Mouse (Mus musculus) liver, embryonic 14.5 days (tissue): Measurements from ENCODE around the gene Rnf11. TPM values are rescaled to one million over a fixed set of nuclear protein-coding genes. Genes with fewer than 3 reads are reported as not detected.

Experiments
- ATAC-seq: fragments of 200-750 bp; cut with Nextera tagmentation; 2 replicates; pipeline ENCODE4 v1.8.0; 2017; ENCODE audit warnings: moderate number of reproducible peaks, mild to moderate bottlenecking, moderate library complexity; ENCODE audit not compliant: insufficient read depth
- DNase-seq, 3 experiments: peaks; one replicate each; pipeline ENCODE4 v3.0.0-alpha.2; 2012 to 2013; ENCODE audit warnings: low read depth in 3 of 3, low spot score in 3 of 3
- H3K27ac ChIP-seq: fragments of 300-500 bp; sonication (generic); 2 replicates; pipeline ENCODE4 v1.5.1; 2014; ENCODE audit warnings: moderate library complexity, mild to moderate bottlenecking, control low read depth, inconsistent platforms
- H3K27me3 ChIP-seq: fragments of 300-500 bp; sonication (generic); 2 replicates; pipeline ENCODE4 v1.6.1; 2014; ENCODE audit warnings: mild to moderate bottlenecking, low read length, moderate library complexity; ENCODE audit not compliant: control insufficient read depth, insufficient read depth
- H3K36me3 ChIP-seq: fragments of 300-500 bp; sonication (generic); replicated peaks from 2 replicates; pipeline ENCODE4 v1.6.1; 2014; ENCODE audit warnings: low read depth; ENCODE audit not compliant: control insufficient read depth, insufficient read depth
- H3K4me1 ChIP-seq, 2 experiments: fragments of 200-500 bp in 1 of 2; fragments of 300-500 bp in 1 of 2; sonication (generic) in 1 of 2; replicated peaks; 2 replicates each; pipeline ENCODE4 v1.6.1; 2012 to 2014; ENCODE audit warnings: antibody characterized with exemption in 1 of 2, inconsistent platforms in 1 of 2, low read length in 1 of 2; ENCODE audit not compliant: control insufficient read depth in 2 of 2, insufficient read depth in 2 of 2
- H3K4me2 ChIP-seq: fragments of 300-500 bp; sonication (generic); 2 replicates; pipeline ENCODE4 v1.6.1; 2014; ENCODE audit warnings: low read depth, mild to moderate bottlenecking, control low read depth, moderate library complexity
- H3K4me3 ChIP-seq, 2 experiments: fragments of 200-500 bp in 1 of 2; fragments of 300-500 bp in 1 of 2; sonication (generic) in 1 of 2; 2 replicates each; pipeline ENCODE4 v1.5.1; 2012 to 2014; ENCODE audit warnings: low read depth in 2 of 2, low read length in 2 of 2, mild to moderate bottlenecking in 2 of 2, control low read depth in 1 of 2, inconsistent platforms in 1 of 2, moderate library complexity in 1 of 2; ENCODE audit not compliant: insufficient read depth in 1 of 2
- H3K9ac ChIP-seq: fragments of 300-500 bp; sonication (generic); replicated peaks from 2 replicates; pipeline ENCODE4 v1.6.1; 2014; ENCODE audit warnings: mild to moderate bottlenecking, control low read depth, moderate library complexity
- H3K9me3 ChIP-seq: fragments of 300-500 bp; sonication (generic); 2 replicates; pipeline ENCODE4 v1.6.1; 2016; ENCODE audit warnings: low read length, mixed read lengths; ENCODE audit not compliant: control insufficient read depth
- CTCF ChIP-seq: IDR thresholded peaks from 2 replicates; pipeline ENCODE4 v1.5.1; 2016; ENCODE audit warnings: antibody characterized with exemption, low read depth, control low read depth
- EP300 ChIP-seq: IDR thresholded peaks from 2 replicates; pipeline ENCODE4 v1.6.1; 2016; ENCODE audit warnings: antibody characterized with exemption, low read depth
- WGBS: fragments of 180-500 bp; shearing (Covaris S2); extraction: QIAGEN DNeasy Blood & Tissue Kit; methylation state at CpG from one replicate; pipeline ENCODE4 v1.1.7; 2014; ENCODE audit not compliant: insufficient replicate concordance; 5-methylcytosine and 5-hydroxymethylcytosine counted together
- polyA plus RNA-seq, 2 experiments: library from polyadenylated mRNA; depleted of rRNA in 1 of 2; stranded (reverse) in 1 of 2; unstranded in 1 of 2; fragments of >200 nt; fragmentation: Nextera tagmentation in 1 of 2; extraction: Ambion mirVana in 1 of 2; gene quantifications; 2 replicates each; pipeline versions ENCODE4 v1.2.1 to v1.2.3; 2012 to 2014

Gene Rnf11
- polyA plus RNA-seq, 2 experiments = 22.2 to 39.1 TPM

- peaks cover 66% of the 10 kb centered on the region in 2 experiments for H3K4me1 ChIP-seq
- H3K27me3 ChIP-seq = no peaks in the 10 kb centered on the region
- DNase-seq (no peak), ATAC-seq (no peak)
- WGBS = 80% methylated on average over 5 of the region's 5 CpGs
- no peaks in the 10 kb centered on the region for H3K9me3 ChIP-seq
- H3K4me3 ChIP-seq = peak overlapping the region; percentile 48 to 53; a peak in 3 of 4 replicates
- H3K4me2 ChIP-seq = peak overlapping the region; percentile 97
- TF ChIP-seq EP300 (no peak), CTCF (no peak)
- H3K9ac ChIP-seq = peak overlapping the region; percentile 92
- H3K27ac ChIP-seq = peak overlapping the region; percentile 97
- H3K36me3 ChIP-seq = no peaks in the 10 kb centered on the region; the same call in 1 of the 2 replicates
These were observed 72.3 kb downstream of the Rnf11 start for GRCm38 (mm10) chr4:109412233-109412632.

GRCm38 (mm10) chr4:109411377-109411967 lies 73.1 kb downstream of the Rnf11 start:
- peak overlapping the region; percentile 97 for H3K4me2 ChIP-seq
- 16% methylated on average over 6 of the region's 6 CpGs for WGBS
- H3K9me3 ChIP-seq = no peaks in the 10 kb centered on the region
- no peaks in the 10 kb centered on the region; the same call in 1 of the 2 replicates for H3K36me3 ChIP-seq
- DNase-seq (peak; percentile 55 to 65 (median 62)), ATAC-seq (peak; percentile 66)
- peak overlapping the region; percentile 92 for H3K9ac ChIP-seq
- 0 out of 2 replicates have a peak, but pooled peaks have one; percentile 34 for TF ChIP-seq EP300
- no peak for TF ChIP-seq CTCF
- H3K27ac ChIP-seq = peak overlapping the region; percentile 97
- H3K27me3 ChIP-seq = no peaks in the 10 kb centered on the region
- H3K4me3 ChIP-seq = peak overlapping the region; percentile 48 to 53
- H3K4me1 ChIP-seq = peaks cover 66% of the 10 kb centered on the region in 2 experiments

- peak overlapping the region; percentile 92 for H3K9ac ChIP-seq
- H3K9me3 ChIP-seq = no peaks in the 10 kb centered on the region
- H3K4me1 ChIP-seq = peaks cover 66% of the 10 kb centered on the region in 2 experiments
- no peaks in the 10 kb centered on the region for H3K27me3 ChIP-seq
- WGBS = 31% methylated on average over 9 of the region's 9 CpGs
- ATAC-seq = peak; percentile 88
- H3K4me2 ChIP-seq = peak overlapping the region; percentile 97
- peak; percentile 89 to 91 (median 90) for DNase-seq
- TF ChIP-seq CTCF = no peak
- peak; percentile 96 for TF ChIP-seq EP300
- no peaks in the 10 kb centered on the region; the same call in 1 of the 2 replicates for H3K36me3 ChIP-seq
- H3K4me3 ChIP-seq = peak overlapping the region; percentile 48 to 53
- H3K27ac ChIP-seq = peak overlapping the region; percentile 97
These were observed 73.7 kb downstream of the Rnf11 start for GRCm38 (mm10) chr4:109410681-109411376.

GRCm38 (mm10) chr4:109407701-109408485 lies 76.6 kb downstream of the Rnf11 start:
- no peak for TF ChIP-seq EP300
- TF ChIP-seq CTCF = no peak
- Histone ChIP-seq H3K4me1 (peaks cover 53 to 62% of the 10 kb centered on the region in 2 experiments), H3K27ac (peak overlapping the region; percentile 97), H3K9me3 (no peaks in the 10 kb centered on the region), H3K9ac (peak overlapping the region; percentile 95), H3K4me2 (peak overlapping the region; percentile 97), H3K4me3 (peak overlapping the region; percentile 68 to 97), H3K36me3 (peaks cover 17% of the 10 kb centered on the region), H3K27me3 (no peaks in the 10 kb centered on the region)
- DNase-seq (no peak), ATAC-seq (no peak)
- 82% methylated on average over 9 of the region's 9 CpGs for whole genome bisulfite sequencing
